Mouse (Mus musculus): ENCODE data around the gene Lcorl. TPM values are rescaled to one million over a fixed set of nuclear protein-coding genes. Genes with fewer than 3 reads are reported as not detected.

The Lcorl gene
- polyA plus RNA-seq, 1 experiment from 2014 or later, result 45.0 TPM

DNA sequence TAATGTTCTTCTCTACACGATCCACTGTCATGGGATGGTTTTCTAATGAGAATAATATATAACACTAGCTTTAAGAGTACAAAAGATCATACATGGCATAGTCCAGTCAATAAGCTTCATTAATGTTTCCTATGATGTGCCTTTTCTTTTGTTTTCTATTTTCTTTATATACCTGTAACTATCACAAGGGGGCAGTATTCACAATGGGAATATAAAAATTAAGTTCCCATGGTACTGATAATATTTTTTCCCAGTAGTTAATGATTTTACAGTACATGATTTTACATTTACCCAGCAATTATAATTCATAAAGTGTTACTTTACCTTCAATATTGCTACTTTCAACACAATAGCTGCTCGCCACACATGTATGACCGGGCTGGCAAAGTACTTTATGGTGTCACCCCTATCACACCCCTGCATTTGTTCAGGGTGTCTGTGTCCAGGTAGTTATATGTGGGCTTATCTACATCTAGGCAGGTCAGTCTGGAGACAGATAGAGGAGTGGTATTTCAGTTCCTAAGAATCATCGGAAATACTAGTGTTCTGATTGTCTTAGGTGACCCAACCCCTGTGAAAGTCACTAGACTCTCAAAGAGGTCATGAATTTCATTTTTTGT is 99.8 kb downstream of the Lcorl start:
- no peak overlapping the region for H3K9ac ChIP-seq (ENCODE audit: low read depth, low read length)
- ATAC-seq (ENCODE audit: low FRiP score), result 0 out of 2 replicates have a peak, but pooled peaks have one; percentile 14
- H3K36me3 ChIP-seq (ENCODE audit: control insufficient read depth, insufficient read depth, low read length), result no peaks in the 10 kb centered on the region
- H3K4me3 ChIP-seq (ENCODE audit: low read depth, low read length), result no peak overlapping the region
- 88% methylated on average over 4 of the region's 4 CpGs for WGBS
- no peaks in the 10 kb centered on the region for H3K27me3 ChIP-seq (ENCODE audit: control insufficient read depth, insufficient read depth, low read length)
- no peak overlapping the region for H3K27ac ChIP-seq (ENCODE audit: low read depth, low read length)
- no peak overlapping the region for H3K4me2 ChIP-seq (replicated peaks; ENCODE audit: low read depth, low read length)
- DNase-seq (ENCODE audit: low spot score), result no peak
- H3K4me1 ChIP-seq (replicated peaks; ENCODE audit: control insufficient read depth, insufficient read depth, low read length), result no peaks in the 10 kb centered on the region
- H3K9me3 ChIP-seq (ENCODE audit: control insufficient read depth, low read length), result no peaks in the 10 kb centered on the region

DNA sequence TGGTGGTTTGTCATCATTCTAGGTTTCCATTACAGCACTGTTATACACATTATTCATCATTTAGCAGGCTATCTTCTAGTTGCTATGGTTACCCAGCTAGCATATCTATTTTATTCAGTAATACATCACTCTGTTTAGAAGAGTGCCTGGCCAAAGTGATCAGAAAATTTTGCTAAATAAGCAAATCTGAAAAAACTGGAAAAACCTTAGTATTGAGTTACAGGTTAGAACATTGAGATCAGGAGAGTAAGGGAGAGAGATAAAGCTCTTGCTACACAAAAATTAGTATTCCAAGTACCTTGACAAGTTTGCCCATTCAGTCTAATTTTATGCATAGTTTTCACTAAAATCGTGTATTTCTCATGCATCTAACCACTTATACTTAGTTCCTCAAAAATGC is 119.5 kb downstream of the Lcorl start:
- H3K27me3 ChIP-seq (ENCODE audit: control insufficient read depth, insufficient read depth, low read length), result no peaks in the 10 kb centered on the region
- no peak overlapping the region for H3K4me3 ChIP-seq (ENCODE audit: low read depth, low read length)
- H3K9ac ChIP-seq (ENCODE audit: low read depth, low read length), result no peak overlapping the region
- 0 out of 2 replicates have a peak, but pooled peaks cover 2% of the 10 kb centered on the region for H3K36me3 ChIP-seq (ENCODE audit: control insufficient read depth, insufficient read depth, low read length)
- H3K27ac ChIP-seq (ENCODE audit: low read depth, low read length), result no peak overlapping the region
- ATAC-seq (ENCODE audit: low FRiP score) (no peak), DNase-seq (ENCODE audit: low spot score) (no peak)
- no peaks in the 10 kb centered on the region for H3K9me3 ChIP-seq (ENCODE audit: control insufficient read depth, low read length)
- 88% methylated on average over 1 of the region's 1 CpGs for WGBS
- H3K4me2 ChIP-seq (replicated peaks; ENCODE audit: low read depth, low read length), result no peak overlapping the region
- H3K4me1 ChIP-seq (replicated peaks; ENCODE audit: control insufficient read depth, insufficient read depth, low read length), result no peaks in the 10 kb centered on the region

DNA sequence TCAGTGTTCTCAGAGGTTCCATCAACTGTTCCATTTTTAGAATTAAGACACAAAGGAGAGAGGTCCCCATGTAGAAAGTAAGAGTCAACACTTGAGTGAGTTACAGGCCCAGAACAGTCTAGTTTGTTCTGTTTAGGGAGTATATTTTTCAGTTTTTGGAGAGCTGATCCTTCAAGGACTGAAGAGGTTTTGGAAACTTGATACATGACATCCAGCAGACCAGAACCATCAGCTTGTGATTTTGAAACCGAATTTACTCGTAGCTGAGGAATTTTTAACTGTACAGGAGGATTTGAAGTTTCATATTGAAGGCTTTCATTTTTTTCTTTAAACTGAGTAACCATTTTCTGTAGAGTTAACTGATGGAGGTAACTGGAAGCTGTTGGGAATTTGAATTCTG is 123.7 kb downstream of the Lcorl start:
- Histone ChIP-seq H3K4me2 (replicated peaks; ENCODE audit: low read depth, low read length) (no peak overlapping the region), H3K36me3 (ENCODE audit: control insufficient read depth, insufficient read depth, low read length) (0 out of 2 replicates have a peak, but pooled peaks cover 2% of the 10 kb centered on the region), H3K27me3 (ENCODE audit: control insufficient read depth, insufficient read depth, low read length) (no peaks in the 10 kb centered on the region), H3K9ac (ENCODE audit: low read depth, low read length) (no peak overlapping the region), H3K4me1 (replicated peaks; ENCODE audit: control insufficient read depth, insufficient read depth, low read length) (no peaks in the 10 kb centered on the region), H3K27ac (ENCODE audit: low read depth, low read length) (no peak overlapping the region), H3K4me3 (ENCODE audit: low read depth, low read length) (no peak overlapping the region), H3K9me3 (ENCODE audit: control insufficient read depth, low read length) (no peaks in the 10 kb centered on the region)
- 91% methylated on average over 2 of the region's 2 CpGs for WGBS
- no peak for ATAC-seq (ENCODE audit: low FRiP score)
- no peak for DNase-seq (ENCODE audit: low spot score)

DNA sequence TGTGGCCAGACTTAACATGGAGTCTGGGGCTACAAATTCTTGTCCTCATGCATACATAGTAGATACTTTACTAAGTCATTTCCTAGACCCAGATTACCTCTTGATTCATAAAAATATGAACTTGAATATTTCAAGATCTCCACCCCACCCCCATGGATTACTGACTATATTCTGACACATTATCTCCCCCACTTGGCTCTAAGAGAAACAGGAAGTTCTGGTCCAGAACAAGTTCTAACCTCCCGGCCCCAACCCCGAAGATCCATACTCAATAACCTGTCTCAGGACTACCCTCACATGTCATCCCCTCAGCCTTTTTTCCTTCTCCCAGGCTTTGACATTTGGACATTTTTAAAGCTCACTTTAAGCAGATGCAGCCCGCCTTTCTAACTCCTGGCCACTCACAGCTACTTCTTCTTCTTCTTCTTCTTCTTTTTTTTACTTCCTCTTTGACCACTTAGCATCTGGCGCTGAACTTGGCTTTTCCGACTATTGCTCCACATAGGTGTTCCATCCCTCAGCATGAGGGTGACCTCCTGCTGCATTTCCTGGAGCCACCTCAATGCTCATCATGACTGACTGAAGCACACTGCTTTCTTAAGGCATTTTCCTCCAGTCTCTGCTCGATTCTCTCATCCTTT is 138.4 kb downstream of the Lcorl start:
- ATAC-seq (ENCODE audit: low FRiP score) (no peak), DNase-seq (ENCODE audit: low spot score) (no peak)
- H3K4me1 ChIP-seq (replicated peaks; ENCODE audit: control insufficient read depth, insufficient read depth, low read length), result no peaks in the 10 kb centered on the region
- no peaks in the 10 kb centered on the region for H3K9me3 ChIP-seq (ENCODE audit: control insufficient read depth, low read length)
- no peak overlapping the region for H3K27ac ChIP-seq (ENCODE audit: low read depth, low read length)
- WGBS, result 87% methylated on average over 6 of the region's 6 CpGs
- no peaks in the 10 kb centered on the region for H3K36me3 ChIP-seq (ENCODE audit: control insufficient read depth, insufficient read depth, low read length)
- H3K4me2 ChIP-seq (replicated peaks; ENCODE audit: low read depth, low read length), result no peak overlapping the region
- no peak overlapping the region for H3K9ac ChIP-seq (ENCODE audit: low read depth, low read length)
- no peaks in the 10 kb centered on the region for H3K27me3 ChIP-seq (ENCODE audit: control insufficient read depth, insufficient read depth, low read length)
- no peak overlapping the region for H3K4me3 ChIP-seq (ENCODE audit: low read depth, low read length)

DNA sequence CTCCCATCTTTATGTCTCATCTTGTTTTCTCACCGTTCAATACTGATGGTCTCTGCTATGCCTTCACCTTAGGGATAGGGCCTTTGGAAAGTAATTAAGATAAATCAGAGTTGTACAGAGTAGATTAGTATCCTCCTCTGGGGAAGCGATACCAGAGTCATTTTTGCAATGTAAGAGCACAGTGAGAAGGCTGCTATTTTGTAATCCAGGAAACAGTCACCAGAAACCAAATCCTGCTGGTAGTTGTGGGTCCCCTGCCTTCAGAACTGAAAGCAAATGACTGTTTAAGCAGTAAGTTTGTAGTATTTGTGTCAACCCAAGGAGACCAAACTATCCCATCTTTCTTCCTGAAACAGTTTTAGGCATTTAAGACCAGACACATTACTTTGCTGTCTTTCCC is 147.8 kb downstream of the Lcorl start:
- Histone ChIP-seq H3K9ac (ENCODE audit: low read depth, low read length) (no peak overlapping the region), H3K4me3 (ENCODE audit: low read depth, low read length) (no peak overlapping the region), H3K9me3 (ENCODE audit: control insufficient read depth, low read length) (no peaks in the 10 kb centered on the region), H3K4me1 (replicated peaks; ENCODE audit: control insufficient read depth, insufficient read depth, low read length) (no peaks in the 10 kb centered on the region), H3K4me2 (replicated peaks; ENCODE audit: low read depth, low read length) (no peak overlapping the region), H3K27me3 (ENCODE audit: control insufficient read depth, insufficient read depth, low read length) (no peaks in the 10 kb centered on the region), H3K27ac (ENCODE audit: low read depth, low read length) (no peak overlapping the region), H3K36me3 (ENCODE audit: control insufficient read depth, insufficient read depth, low read length) (no peaks in the 10 kb centered on the region)
- 97% methylated on average over 2 of the region's 2 CpGs for WGBS
- DNase-seq (ENCODE audit: low spot score) (no peak), ATAC-seq (ENCODE audit: low FRiP score) (no peak)

DNA sequence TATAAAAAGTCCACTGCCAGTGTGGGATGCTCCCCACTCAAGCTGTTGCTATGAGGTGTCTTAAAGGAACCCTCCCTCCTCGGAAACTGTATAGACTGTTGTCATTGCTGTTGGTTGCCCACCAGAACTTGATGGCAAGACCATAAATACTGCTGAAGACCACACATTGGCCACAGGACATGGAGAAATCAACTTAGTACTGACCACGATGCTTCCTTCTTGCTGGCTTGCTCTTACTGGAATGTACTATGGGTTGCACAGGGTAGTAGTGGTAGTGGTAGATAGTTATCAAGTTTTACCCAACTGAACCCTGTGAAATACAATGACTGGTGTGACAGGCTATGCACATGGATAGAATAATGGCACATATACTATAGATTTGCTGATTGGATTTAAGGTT is 150.6 kb downstream of the Lcorl start:
- no peak for DNase-seq (ENCODE audit: low spot score)
- no peak for ATAC-seq (ENCODE audit: low FRiP score)

DNA sequence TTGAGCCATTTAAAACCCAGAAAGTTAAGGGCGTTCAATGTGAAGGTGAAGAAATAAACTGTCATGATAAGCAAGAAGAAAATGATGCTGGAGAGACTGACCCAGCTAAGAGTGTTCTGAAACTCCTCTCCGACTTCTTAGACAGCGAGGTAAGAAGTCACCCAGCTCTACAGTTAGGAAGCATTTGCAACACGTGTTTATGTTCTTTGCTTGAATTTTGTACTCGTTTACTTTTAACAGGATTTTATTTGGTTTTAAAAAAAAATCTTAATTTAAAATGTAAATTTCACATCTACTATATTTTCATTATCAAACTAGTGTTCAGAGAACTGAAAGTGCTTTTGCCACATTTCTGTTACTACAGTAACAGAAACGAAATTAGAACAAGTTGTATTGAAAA is 165.7 kb downstream of the Lcorl start:
- no peaks in the 10 kb centered on the region for H3K36me3 ChIP-seq (ENCODE audit: control insufficient read depth, insufficient read depth, low read length)
- H3K4me1 ChIP-seq (replicated peaks; ENCODE audit: control insufficient read depth, insufficient read depth, low read length), result no peaks in the 10 kb centered on the region
- no peak overlapping the region for H3K4me3 ChIP-seq (ENCODE audit: low read depth, low read length)
- DNase-seq (ENCODE audit: low spot score) (no peak), ATAC-seq (ENCODE audit: low FRiP score) (no peak)
- no peak overlapping the region for H3K9ac ChIP-seq (ENCODE audit: low read depth, low read length)
- no peak overlapping the region for H3K4me2 ChIP-seq (replicated peaks; ENCODE audit: low read depth, low read length)
- H3K9me3 ChIP-seq (ENCODE audit: control insufficient read depth, low read length), result no peaks in the 10 kb centered on the region
- no peak overlapping the region for H3K27ac ChIP-seq (ENCODE audit: low read depth, low read length)
- no peaks in the 10 kb centered on the region for H3K27me3 ChIP-seq (ENCODE audit: control insufficient read depth, insufficient read depth, low read length)
- WGBS, result 88% methylated on average over 6 of the region's 6 CpGs

More for the DNA sequence above, 150.6 kb downstream of the Lcorl start:
- Histone ChIP-seq H3K4me3 (ENCODE audit: low read depth, low read length) (no peak overlapping the region), H3K27ac (ENCODE audit: low read depth, low read length) (no peak overlapping the region), H3K9ac (ENCODE audit: low read depth, low read length) (no peak overlapping the region), H3K4me2 (replicated peaks; ENCODE audit: low read depth, low read length) (no peak overlapping the region), H3K9me3 (ENCODE audit: control insufficient read depth, low read length) (no peaks in the 10 kb centered on the region), H3K36me3 (ENCODE audit: control insufficient read depth, insufficient read depth, low read length) (no peaks in the 10 kb centered on the region), H3K27me3 (ENCODE audit: control insufficient read depth, insufficient read depth, low read length) (no peaks in the 10 kb centered on the region), H3K4me1 (replicated peaks; ENCODE audit: control insufficient read depth, insufficient read depth, low read length) (no peaks in the 10 kb centered on the region)
- WGBS, result 96% methylated on average over 2 of the region's 2 CpGs

DNA sequence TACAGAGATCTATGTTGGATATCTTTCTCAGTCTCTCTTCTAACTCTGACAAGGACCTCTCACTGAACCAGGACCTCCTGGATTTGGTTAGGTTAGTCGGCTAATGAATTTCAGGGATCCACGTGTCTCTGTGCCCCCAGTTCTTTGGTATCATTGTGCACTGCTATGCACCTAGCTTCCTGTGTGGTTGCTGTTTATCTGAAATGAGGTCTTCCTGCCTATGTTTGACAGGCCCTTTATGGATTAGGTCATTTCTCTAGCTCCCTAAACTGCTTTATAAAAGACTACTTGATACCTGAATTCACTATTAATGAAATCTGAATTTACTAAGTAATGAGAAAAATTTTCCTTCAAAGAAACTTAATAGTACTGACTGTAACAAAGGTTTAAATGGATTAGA is 166.6 kb downstream of the Lcorl start:
- Histone ChIP-seq H3K4me2 (replicated peaks; ENCODE audit: low read depth, low read length) (no peak overlapping the region), H3K4me3 (ENCODE audit: low read depth, low read length) (no peak overlapping the region), H3K27me3 (ENCODE audit: control insufficient read depth, insufficient read depth, low read length) (no peaks in the 10 kb centered on the region), H3K9ac (ENCODE audit: low read depth, low read length) (no peak overlapping the region), H3K36me3 (ENCODE audit: control insufficient read depth, insufficient read depth, low read length) (no peaks in the 10 kb centered on the region), H3K4me1 (replicated peaks; ENCODE audit: control insufficient read depth, insufficient read depth, low read length) (no peaks in the 10 kb centered on the region), H3K9me3 (ENCODE audit: control insufficient read depth, low read length) (no peaks in the 10 kb centered on the region), H3K27ac (ENCODE audit: low read depth, low read length) (no peak overlapping the region)
- ATAC-seq (ENCODE audit: low FRiP score) (no peak), DNase-seq (ENCODE audit: low spot score) (no peak)
- WGBS, result 81% methylated on average over 2 of the region's 2 CpGs

DNA sequence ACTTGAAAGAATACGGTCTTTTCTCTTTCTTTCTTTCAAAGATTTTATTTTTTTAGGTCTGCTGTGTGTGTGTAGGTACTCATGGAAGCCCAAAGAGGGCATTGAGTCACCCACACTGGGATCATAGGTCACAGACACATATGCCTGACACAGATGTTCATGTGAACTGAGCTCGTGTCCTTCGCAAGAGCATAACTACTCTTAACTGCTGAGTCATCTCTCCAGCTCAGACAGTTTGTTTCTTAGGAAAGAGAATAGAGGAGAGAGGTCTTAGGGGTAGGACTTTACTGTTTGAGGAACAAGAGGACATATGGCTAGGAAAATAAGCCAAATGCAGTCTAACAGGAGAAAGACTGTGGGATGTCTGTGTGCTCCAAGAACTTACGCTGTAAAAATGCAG is 168.3 kb downstream of the Lcorl start:
- 85% methylated on average over 4 of the region's 4 CpGs for WGBS
- ATAC-seq (ENCODE audit: low FRiP score), result no peak
- H3K36me3 ChIP-seq (ENCODE audit: control insufficient read depth, insufficient read depth, low read length), result no peaks in the 10 kb centered on the region; the same call in 1 of the 2 replicates

More for the DNA sequence above, 168.3 kb downstream of the Lcorl start:
- no peak overlapping the region for H3K4me3 ChIP-seq (ENCODE audit: low read depth, low read length)
- no peaks in the 10 kb centered on the region for H3K27me3 ChIP-seq (ENCODE audit: control insufficient read depth, insufficient read depth, low read length)
- H3K9me3 ChIP-seq (ENCODE audit: control insufficient read depth, low read length), result no peaks in the 10 kb centered on the region
- H3K4me2 ChIP-seq (replicated peaks; ENCODE audit: low read depth, low read length), result no peak overlapping the region
- DNase-seq (ENCODE audit: low spot score), result no peak
- H3K4me1 ChIP-seq (replicated peaks; ENCODE audit: control insufficient read depth, insufficient read depth, low read length), result no peaks in the 10 kb centered on the region
- no peak overlapping the region for H3K9ac ChIP-seq (ENCODE audit: low read depth, low read length)
- H3K27ac ChIP-seq (ENCODE audit: low read depth, low read length), result no peak overlapping the region

Data from hindbrain, embryonic 11.5 days (tissue).